Mouse (Mus musculus) embryonic facial prominence, embryonic 13.5 days (tissue): ENCODE results near the gene Mrnip. TPM values are rescaled to one million over a fixed set of nuclear protein-coding genes. Genes with fewer than 3 reads are reported as not detected.
A peak's percentile ranks its signal among the peaks of the same experiment; 100 is the strongest.

Experiments used
- ATAC-seq: fragments of 200-750 bp; cut with Nextera tagmentation; 2 replicates; pipeline ENCODE4 v1.8.0; 2017; ENCODE audit warnings: low read depth; ENCODE audit not compliant: insufficient number of reproducible peaks, insufficient read depth, low FRiP score, low TSS enrichment
- H3K27ac ChIP-seq: fragments of 300-500 bp; sonication (generic); 2 replicates; pipeline ENCODE4 v1.5.1; 2015; ENCODE audit warnings: moderate library complexity, mild to moderate bottlenecking, inconsistent platforms
- H3K27me3 ChIP-seq: fragments of 300-500 bp; sonication (generic); 2 replicates; pipeline ENCODE4 v1.6.1; 2015; ENCODE audit warnings: mild to moderate bottlenecking, inconsistent platforms
- H3K36me3 ChIP-seq: fragments of 300-500 bp; sonication (generic); 2 replicates; pipeline ENCODE4 v1.6.1; 2015; ENCODE audit warnings: mild to moderate bottlenecking, inconsistent platforms
- H3K4me1 ChIP-seq: fragments of 300-500 bp; sonication (generic); 2 replicates; pipeline ENCODE4 v1.6.1; 2015; ENCODE audit warnings: inconsistent platforms
- H3K4me2 ChIP-seq: fragments of 300-500 bp; sonication (generic); 2 replicates; pipeline ENCODE4 v1.6.1; 2015; ENCODE audit warnings: moderate library complexity, mild to moderate bottlenecking, inconsistent platforms
- H3K4me3 ChIP-seq: fragments of 300-500 bp; sonication (generic); 2 replicates; pipeline ENCODE4 v1.5.1; 2015; ENCODE audit warnings: mild to moderate bottlenecking, inconsistent platforms
- H3K9ac ChIP-seq: fragments of 300-500 bp; sonication (generic); 2 replicates; pipeline ENCODE4 v1.6.1; 2015; ENCODE audit warnings: mild to moderate bottlenecking, inconsistent platforms
- H3K9me3 ChIP-seq: fragments of 300-500 bp; sonication (generic); 2 replicates; pipeline ENCODE4 v1.6.1; 2016; ENCODE audit warnings: inconsistent platforms
- WGBS: fragments of 180-500 bp; shearing (Covaris S2); methylation state at CpG from one replicate; pipeline ENCODE4 v1.1.7; 2015; ENCODE audit warnings: mixed read lengths; 5-methylcytosine and 5-hydroxymethylcytosine counted together
- polyA plus RNA-seq: library from polyadenylated mRNA; unstranded; fragments of >200 nt; fragmentation: Nextera tagmentation; extraction: Ambion mirVana; gene quantifications from 2 replicates; pipeline ENCODE4 v1.2.1, GENCODE M21; 2015

The Mrnip gene
- polyA plus RNA-seq, 1 experiment from 2014 or later, result 22.9 TPM

DNA sequence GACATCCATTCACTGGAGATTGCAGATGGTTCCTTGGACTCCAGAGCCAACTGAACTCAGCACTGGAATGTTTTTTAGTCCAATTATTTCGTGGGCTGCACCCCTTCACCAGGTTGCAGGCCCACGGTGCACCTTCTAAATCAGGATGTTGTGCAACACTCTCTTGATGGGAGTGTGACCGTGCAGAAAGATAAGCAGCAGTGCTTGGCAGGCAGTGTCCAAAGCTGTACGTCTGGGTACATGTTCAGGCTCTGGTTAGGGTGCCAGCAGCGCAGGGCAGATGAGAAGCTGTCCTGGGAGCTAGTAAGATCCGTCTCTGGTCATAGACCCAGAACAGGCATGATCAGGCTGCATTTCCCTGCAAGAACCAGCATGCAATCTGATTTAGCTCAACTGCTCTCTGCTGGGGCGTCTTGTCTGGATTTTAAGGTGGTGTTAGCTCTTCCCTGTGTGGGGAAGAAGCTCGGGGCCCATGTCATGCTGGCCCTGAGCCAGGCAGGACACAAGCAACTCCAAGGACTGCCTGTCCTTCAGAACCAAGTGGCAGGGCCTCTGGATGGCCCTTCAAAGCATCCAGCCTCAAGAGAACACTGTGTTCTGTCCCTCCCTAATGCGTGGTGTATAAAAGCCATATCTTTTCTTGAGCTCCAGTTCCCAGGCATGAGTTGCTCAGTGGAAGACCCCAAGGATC is 26.8 kb upstream of the Mrnip start:
- H3K9me3 ChIP-seq, result no peaks in the 10 kb centered on the region
- H3K9ac ChIP-seq, result 0 out of 2 replicates have a peak overlapping the region, but pooled peaks have one; percentile 2
- no peak overlapping the region for H3K4me3 ChIP-seq
- H3K4me1 ChIP-seq, result no peaks in the 10 kb centered on the region
- no peaks in the 10 kb centered on the region for H3K27me3 ChIP-seq
- H3K27ac ChIP-seq, result no peak overlapping the region
- H3K4me2 ChIP-seq, result no peak overlapping the region
- ATAC-seq, result no peak
- 90% methylated on average over 9 of the region's 9 CpGs for whole genome bisulfite sequencing
- H3K36me3 ChIP-seq, result peaks cover 96% of the 10 kb centered on the region

GRCm38 (mm10) chr11:50147958-50148476 is 26.2 kb upstream of the Mrnip start:
- Histone ChIP-seq H3K27ac (no peak overlapping the region), H3K4me1 (no peaks in the 10 kb centered on the region), H3K36me3 (peaks cover 96% of the 10 kb centered on the region), H3K9ac (no peak overlapping the region), H3K4me2 (no peak overlapping the region), H3K4me3 (no peak overlapping the region), H3K9me3 (no peaks in the 10 kb centered on the region), H3K27me3 (no peaks in the 10 kb centered on the region)
- no peak for ATAC-seq
- WGBS, result 91% methylated on average over 11 of the region's 11 CpGs

DNA sequence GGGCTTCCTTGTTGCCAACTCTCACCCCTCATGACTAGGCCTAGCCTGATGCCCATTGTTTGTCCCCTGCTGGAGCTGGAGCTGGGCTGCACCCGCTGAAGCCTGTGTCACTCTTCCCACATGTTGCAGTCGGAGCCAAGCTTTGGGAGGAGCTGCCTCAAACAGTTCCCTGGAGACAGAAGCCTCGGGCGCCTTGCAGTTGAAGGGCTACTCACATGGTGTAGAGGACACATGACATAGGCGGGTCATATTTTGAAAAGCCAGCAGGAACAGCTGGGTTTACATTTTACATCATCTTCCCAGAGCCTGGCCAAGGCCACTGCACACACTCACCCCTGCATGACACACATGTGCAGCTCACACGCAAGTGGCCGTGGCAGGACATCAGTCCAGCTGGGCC is 25.0 kb upstream of the Mrnip start:
- ATAC-seq, result no peak
- H3K4me1 ChIP-seq, result no peaks in the 10 kb centered on the region
- H3K36me3 ChIP-seq, result peaks cover 96% of the 10 kb centered on the region
- no peaks in the 10 kb centered on the region for H3K27me3 ChIP-seq
- H3K27ac ChIP-seq, result no peak overlapping the region
- H3K4me3 ChIP-seq, result no peak overlapping the region
- no peaks in the 10 kb centered on the region for H3K9me3 ChIP-seq
- H3K4me2 ChIP-seq, result no peak overlapping the region
- no peak overlapping the region for H3K9ac ChIP-seq
- WGBS, result 85% methylated on average over 7 of the region's 7 CpGs

DNA sequence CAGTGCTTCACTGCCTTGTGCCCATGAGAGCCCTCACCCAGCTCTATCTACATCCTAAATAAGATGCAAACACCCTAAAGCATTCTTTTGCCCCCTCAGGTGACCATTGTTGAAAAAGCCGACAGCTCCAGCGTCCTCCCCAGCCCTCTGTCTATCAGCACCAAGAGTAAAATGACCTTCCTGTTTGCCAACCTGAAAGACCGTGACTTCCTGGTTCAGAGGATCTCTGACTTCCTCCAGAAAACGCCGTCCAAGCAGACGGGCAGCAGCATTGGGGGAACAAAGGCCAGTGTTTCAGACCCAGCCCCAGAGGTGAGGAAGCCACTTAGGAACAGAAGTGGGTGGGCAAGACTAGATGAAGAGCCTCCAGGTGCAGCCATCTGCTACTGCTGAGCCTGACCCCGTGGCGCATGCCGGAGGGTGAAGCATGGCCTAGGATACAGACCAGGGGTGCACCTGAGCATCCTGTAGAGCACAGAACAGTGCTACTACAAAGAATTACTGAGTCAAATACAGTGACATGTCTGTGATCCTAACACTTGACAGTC is 24.6 kb upstream of the Mrnip start:
- Histone ChIP-seq H3K4me3 (no peak overlapping the region), H3K27ac (no peak overlapping the region), H3K36me3 (peaks cover 99% of the 10 kb centered on the region), H3K4me2 (no peak overlapping the region), H3K9ac (no peak overlapping the region), H3K9me3 (no peaks in the 10 kb centered on the region), H3K4me1 (no peaks in the 10 kb centered on the region), H3K27me3 (no peaks in the 10 kb centered on the region)
- WGBS, result 75% methylated on average over 9 of the region's 9 CpGs
- ATAC-seq, result no peak

- 83% methylated on average over 3 of the region's 3 CpGs for WGBS
- Histone ChIP-seq H3K27ac (no peak overlapping the region), H3K9me3 (no peaks in the 10 kb centered on the region), H3K9ac (no peak overlapping the region), H3K36me3 (peaks cover 99% of the 10 kb centered on the region), H3K4me2 (no peak overlapping the region), H3K27me3 (no peaks in the 10 kb centered on the region), H3K4me3 (no peak overlapping the region), H3K4me1 (no peaks in the 10 kb centered on the region)
- ATAC-seq, result no peak
Measured at GRCm38 (mm10) chr11:50151374-50151773, 22.9 kb upstream of the Mrnip start.

DNA sequence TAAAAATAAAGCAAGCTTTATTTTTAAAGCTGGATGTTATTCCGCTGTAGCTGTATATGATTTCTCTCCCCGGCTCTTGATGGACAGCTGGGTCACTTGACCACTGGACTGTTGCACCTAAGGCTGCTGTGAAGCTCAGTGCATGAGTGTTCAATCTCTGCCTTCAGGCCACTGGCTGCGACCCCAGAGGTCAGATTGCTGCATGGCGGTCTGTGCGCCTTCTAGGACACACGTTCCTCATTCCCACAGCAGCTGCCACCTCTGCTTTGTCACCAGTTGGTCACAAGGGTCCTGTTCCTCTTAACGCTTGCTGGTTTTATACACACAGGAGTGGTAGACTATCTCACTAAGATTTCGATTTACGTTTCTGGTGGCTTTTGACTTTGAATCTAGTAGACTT is 20.1 kb upstream of the Mrnip start:
- no peak for ATAC-seq
- WGBS, result 48% methylated on average over 9 of the region's 9 CpGs
- H3K36me3 ChIP-seq, result peaks cover 100% of the 10 kb centered on the region
- H3K9me3 ChIP-seq, result no peaks in the 10 kb centered on the region
- no peak overlapping the region for H3K27ac ChIP-seq
- no peak overlapping the region for H3K9ac ChIP-seq
- H3K4me1 ChIP-seq, result no peaks in the 10 kb centered on the region
- no peaks in the 10 kb centered on the region for H3K27me3 ChIP-seq
- H3K4me3 ChIP-seq, result no peak overlapping the region
- no peak overlapping the region for H3K4me2 ChIP-seq

GRCm38 (mm10) chr11:50154777-50155520 is 19.3 kb upstream of the Mrnip start:
- Histone ChIP-seq H3K4me3 (no peak overlapping the region), H3K4me1 (no peaks in the 10 kb centered on the region), H3K36me3 (peaks cover 100% of the 10 kb centered on the region), H3K4me2 (no peak overlapping the region), H3K27ac (no peak overlapping the region), H3K27me3 (no peaks in the 10 kb centered on the region), H3K9ac (no peak overlapping the region), H3K9me3 (no peaks in the 10 kb centered on the region)
- ATAC-seq, result no peak
- 81% methylated on average over 12 of the region's 12 CpGs for WGBS

DNA sequence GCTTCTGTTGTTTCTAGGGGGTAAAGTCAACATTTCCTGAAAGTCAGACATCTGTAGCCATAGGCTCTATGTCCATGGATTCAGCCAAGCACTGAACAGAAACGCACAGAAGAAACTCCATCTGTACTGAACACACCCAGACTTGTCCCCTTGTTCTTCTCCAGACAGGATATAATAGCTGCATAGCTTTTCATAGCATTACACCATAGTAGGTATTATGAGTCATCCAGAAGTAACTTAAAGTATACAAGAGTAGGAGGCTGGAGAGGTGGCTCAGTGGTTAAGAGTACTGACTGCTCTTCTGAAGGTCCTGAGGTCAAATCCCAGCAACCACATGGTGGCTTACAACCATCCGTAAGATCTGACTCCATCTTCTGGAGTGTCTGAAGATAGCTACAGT is 18.5 kb upstream of the Mrnip start:
- H3K4me3 ChIP-seq, result no peak overlapping the region
- H3K36me3 ChIP-seq, result peaks cover 100% of the 10 kb centered on the region
- H3K27ac ChIP-seq, result no peak overlapping the region
- no peaks in the 10 kb centered on the region for H3K9me3 ChIP-seq
- H3K27me3 ChIP-seq, result no peaks in the 10 kb centered on the region
- H3K9ac ChIP-seq, result no peak overlapping the region
- ATAC-seq, result no peak
- no peak overlapping the region for H3K4me2 ChIP-seq
- WGBS, result 97% methylated on average over 2 of the region's 2 CpGs
- no peaks in the 10 kb centered on the region for H3K4me1 ChIP-seq

DNA sequence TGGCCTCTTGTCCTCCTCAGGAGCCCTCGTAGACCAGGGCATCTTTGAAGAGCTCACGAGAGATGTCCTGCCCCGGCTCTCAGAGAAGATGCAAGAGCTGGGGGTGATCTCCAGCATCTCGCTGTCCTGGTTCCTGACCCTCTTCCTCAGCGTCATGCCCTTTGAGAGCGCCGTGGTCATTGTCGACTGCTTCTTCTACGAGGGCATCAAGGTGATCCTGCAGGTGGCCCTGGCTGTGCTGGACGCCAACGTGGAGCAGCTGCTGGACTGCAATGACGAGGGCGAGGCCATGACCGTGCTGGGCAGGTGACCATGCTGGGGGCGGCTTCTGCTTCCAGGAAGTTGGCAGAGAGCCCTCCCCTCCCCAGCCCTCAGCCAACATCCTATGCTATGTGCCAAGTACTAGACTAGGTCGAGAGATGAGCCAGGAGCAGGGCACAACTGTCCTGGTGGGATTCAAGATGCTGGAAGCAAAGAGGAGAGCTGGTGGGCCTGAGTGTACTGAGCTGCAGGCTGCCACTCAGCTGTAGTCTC is 17.5 kb upstream of the Mrnip start:
- peaks cover 95% of the 10 kb centered on the region for H3K36me3 ChIP-seq
- ATAC-seq, result no peak
- WGBS, result 92% methylated on average over 16 of the region's 16 CpGs

GRCm38 (mm10) chr11:50158346-50158745 is 15.9 kb upstream of the Mrnip start:
- H3K9ac ChIP-seq, result no peak overlapping the region
- H3K4me3 ChIP-seq, result no peak overlapping the region
- no peak overlapping the region for H3K27ac ChIP-seq
- H3K4me1 ChIP-seq, result no peaks in the 10 kb centered on the region
- H3K4me2 ChIP-seq, result no peak overlapping the region
- no peaks in the 10 kb centered on the region for H3K9me3 ChIP-seq
- WGBS, result 94% methylated on average over 7 of the region's 7 CpGs
- no peak for ATAC-seq
- peaks cover 95% of the 10 kb centered on the region for H3K36me3 ChIP-seq
- H3K27me3 ChIP-seq, result no peaks in the 10 kb centered on the region

More for the DNA sequence above, 17.5 kb upstream of the Mrnip start:
- Histone ChIP-seq H3K4me3 (no peak overlapping the region), H3K27ac (no peak overlapping the region), H3K9ac (no peak overlapping the region), H3K9me3 (no peaks in the 10 kb centered on the region), H3K4me2 (no peak overlapping the region), H3K4me1 (no peaks in the 10 kb centered on the region), H3K27me3 (no peaks in the 10 kb centered on the region)

DNA sequence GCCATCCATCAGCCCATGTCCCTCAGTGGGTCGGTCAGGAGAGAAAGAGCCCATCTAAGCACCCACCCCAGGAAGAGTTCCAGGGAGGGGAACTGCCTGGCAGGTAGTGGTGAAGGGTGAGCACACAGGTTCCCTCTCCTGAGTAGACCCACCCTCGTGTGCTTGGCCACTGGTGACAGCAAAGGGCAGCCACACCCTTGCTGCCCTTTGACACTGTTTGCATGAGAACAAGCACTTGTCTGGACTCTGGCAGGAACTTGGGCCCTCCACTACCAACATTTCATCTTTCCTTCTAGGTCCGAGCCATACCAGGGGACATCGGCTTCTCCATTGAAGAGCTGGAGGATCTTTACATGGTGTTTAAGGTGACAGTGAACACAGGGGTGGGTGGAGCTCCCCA is 14.9 kb upstream of the Mrnip start:
- Histone ChIP-seq H3K27ac (no peak overlapping the region), H3K9ac (no peak overlapping the region), H3K27me3 (no peaks in the 10 kb centered on the region), H3K9me3 (no peaks in the 10 kb centered on the region), H3K4me3 (no peak overlapping the region), H3K4me2 (no peak overlapping the region), H3K4me1 (no peaks in the 10 kb centered on the region), H3K36me3 (peaks cover 95% of the 10 kb centered on the region)
- no peak for ATAC-seq
- WGBS, result 79% methylated on average over 4 of the region's 4 CpGs
